Mouse (Mus musculus) heart, postnatal 36 days (tissue): ENCODE measurements around the gene Rnf214. TPM values are rescaled to one million over a fixed set of nuclear protein-coding genes. Genes with fewer than 3 reads are reported as not detected.
"Not testable (repeated sequence)": the region's sequence is repeated elsewhere in the genome, so short reads cannot be mapped to it uniquely, and the experiment has no call there.

ENCODE experiments used
- DNase-seq, 2 experiments: peaks; one replicate each; pipeline ENCODE4 v3.0.0; 2021 to 2022
- intact Hi-C: fragments of 180-260 bp; cut with DNase I; formaldehyde crosslinking; loops from one replicate; pipeline ENCODE4 v1.15.1; 2025
- total RNA-seq, 2 experiments: library from RNA; stranded (reverse); gene quantifications; 2 replicates each; pipeline ENCODE4 v1.2.3; 2021

Rnf214 gene
- total RNA-seq, 2 experiments from 2014 or later, result 35.1 to 36.0 TPM

DNA sequence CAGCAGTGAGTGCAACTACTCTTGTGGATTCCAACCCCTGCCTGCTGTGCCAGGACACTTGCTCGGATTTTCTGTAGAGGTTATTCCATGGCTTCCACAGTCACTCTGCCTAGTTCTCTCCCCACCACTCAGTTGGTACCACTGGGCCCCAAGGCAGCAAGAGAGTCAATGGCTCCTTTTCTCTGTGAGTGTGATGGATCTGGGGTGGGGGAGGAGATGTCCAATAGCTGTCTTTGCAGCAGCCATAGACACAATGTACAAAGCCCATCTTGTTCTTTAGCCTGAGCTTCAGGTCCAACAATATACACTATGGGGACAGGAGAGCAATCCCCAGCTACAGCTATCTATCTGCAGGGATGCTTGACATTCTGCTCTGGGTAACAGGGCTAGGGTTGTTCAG, 52.6 kb downstream of the Rnf214 start:
- intact Hi-C loops, result no loop called here
- DNase-seq, result no peak

- intact Hi-C loops, result no loop called here
- no peak for DNase-seq
Observed at GRCm38 (mm10) chr9:45853695-45854094, 53.0 kb downstream of the Rnf214 start.

GRCm38 (mm10) chr9:45851776-45852175, 54.9 kb downstream of the Rnf214 start:
- intact Hi-C loops, result no loop called here
- DNase-seq, result no peak

DNA sequence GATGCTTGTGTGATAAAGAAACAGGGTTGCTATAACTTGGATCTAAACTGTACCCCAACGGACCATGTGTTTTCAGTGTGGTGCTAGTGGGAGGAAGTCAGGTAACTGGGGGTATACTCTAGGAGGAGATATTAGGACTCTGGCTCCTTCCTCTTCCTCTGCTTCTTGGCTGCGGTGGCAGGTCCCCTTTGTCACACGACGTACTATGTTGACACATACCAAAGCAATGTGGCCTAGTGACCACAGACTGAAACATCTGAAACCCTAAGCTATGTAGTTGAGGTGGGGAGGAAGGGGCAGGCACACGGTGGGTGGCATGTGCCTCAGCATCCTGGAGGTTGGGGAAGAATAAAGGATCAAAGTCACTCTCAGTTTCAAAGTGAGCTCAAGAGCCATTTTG, 55.4 kb downstream of the Rnf214 start:
- intact Hi-C loops, result no loop called here
- no peak for DNase-seq

- DNase-seq, result peak in 1 of 2 experiments; percentile 17
- intact Hi-C loops, result no loop called here
Observed at GRCm38 (mm10) chr9:45850528-45851155, 56.1 kb downstream of the Rnf214 start.

GRCm38 (mm10) chr9:45849528-45850408, 56.9 kb downstream of the Rnf214 start:
- intact Hi-C loops, result no loop called here
- peak; percentile 59 to 65 for DNase-seq

- DNase-seq, result no peak
- intact Hi-C loops, result no loop called here
Observed at GRCm38 (mm10) chr9:45846891-45847460, 59.7 kb downstream of the Rnf214 start.

GRCm38 (mm10) chr9:45846176-45846575, 60.5 kb downstream of the Rnf214 start:
- intact Hi-C loops, DNase-seq: not testable (repeated sequence)

DNA sequence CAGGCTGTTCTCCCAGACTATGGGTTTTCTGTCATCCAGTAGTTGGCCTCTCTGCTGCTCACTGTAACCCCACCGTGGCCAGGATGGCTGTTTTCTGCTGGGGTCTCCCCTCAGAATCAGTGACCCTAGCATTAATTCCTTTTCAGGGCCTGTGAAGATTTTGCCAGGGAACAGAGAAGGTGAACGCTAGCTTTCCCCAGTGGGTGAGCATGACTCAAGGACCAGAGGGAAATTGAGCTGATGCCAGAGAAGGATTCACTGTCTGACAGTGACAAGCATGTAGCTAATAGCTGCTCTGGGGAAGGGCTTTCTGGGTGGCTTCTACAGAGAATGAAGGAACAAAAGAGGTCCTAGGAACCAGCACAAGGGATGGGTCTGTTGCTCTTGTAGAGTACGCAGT, 61.2 kb downstream of the Rnf214 start:
- no peak for DNase-seq
- intact Hi-C loops, result no loop called here

DNA sequence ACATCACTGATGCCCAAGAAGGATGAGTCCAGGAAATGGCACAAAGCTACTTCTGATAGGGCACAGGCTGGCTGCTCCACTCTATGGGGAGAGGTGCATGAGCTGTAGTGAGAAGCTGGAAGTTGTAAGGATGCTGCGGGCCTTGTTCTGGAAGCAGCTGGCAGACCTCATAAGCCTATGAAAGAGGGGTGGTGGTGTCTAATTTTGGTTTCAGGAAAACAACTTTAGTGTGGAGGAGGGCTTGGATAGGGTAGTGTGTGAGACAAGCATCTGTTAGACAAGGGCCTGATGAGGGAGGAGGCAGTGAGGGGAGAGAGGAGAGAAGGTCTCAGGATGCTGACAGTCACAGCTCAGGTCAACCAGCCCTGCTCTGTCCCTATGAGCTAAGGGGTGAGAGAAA, 62.9 kb downstream of the Rnf214 start:
- intact Hi-C loops, result loop anchor here (5.0 kb wide), 1 partner anchor 49 kb away; no protein-coding TSS in a partner anchor
- no peak for DNase-seq

DNA sequence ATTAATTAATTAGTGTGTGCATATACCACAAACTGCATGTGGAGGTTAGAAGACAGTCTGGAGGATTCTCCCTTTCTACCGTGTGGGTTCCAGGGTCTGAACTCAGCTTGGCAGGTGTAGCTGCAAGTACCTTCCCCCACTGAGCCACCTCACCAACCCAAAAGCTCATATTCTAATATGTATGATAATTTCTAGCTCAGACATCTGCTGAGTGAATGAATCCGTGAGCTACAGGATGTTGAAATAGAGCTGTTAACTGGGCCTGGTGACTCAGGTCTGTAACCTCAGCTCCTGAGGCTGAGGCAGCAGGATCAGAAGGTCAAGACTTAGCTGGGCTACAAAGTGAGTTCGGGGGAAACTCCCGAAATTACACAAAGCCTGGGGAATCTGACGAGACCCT, 63.7 kb downstream of the Rnf214 start:
- no peak for DNase-seq

GRCm38 (mm10) chr9:45841458-45841857, 65.3 kb downstream of the Rnf214 start:
- no peak for DNase-seq
- intact Hi-C loops, result loop anchor here (5.0 kb wide), 1 partner anchor 51 kb away; no protein-coding TSS in a partner anchor

More for the DNA sequence above, 63.7 kb downstream of the Rnf214 start:
- intact Hi-C loops, result loop anchor here (5.0 kb wide), 1 partner anchor 49 kb away; no protein-coding TSS in a partner anchor

GRCm38 (mm10) chr9:45840331-45840730, 66.4 kb downstream of the Rnf214 start:
- intact Hi-C loops, result loop anchor here (5.0 kb wide), 1 partner anchor 52 kb away; no protein-coding TSS in a partner anchor
- DNase-seq, result peak in 1 of 2 experiments; percentile 7

DNA sequence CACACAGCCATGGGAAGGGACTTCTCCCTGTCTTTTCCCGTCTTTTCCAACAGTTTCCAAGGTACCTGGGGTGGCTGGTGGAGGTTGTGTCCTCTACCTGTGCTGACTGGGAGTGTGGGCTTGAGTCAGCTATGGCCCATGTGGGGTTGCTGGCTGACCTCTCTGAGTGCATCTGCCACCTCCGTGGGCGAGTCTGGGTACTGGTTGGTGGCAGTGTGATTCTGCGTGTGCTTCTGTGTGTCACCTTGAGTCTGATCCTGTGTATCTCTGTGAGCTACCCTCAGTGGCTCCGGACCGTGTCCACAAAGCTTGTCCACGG, 66.8 kb downstream of the Rnf214 start:
- DNase-seq, result no peak

DNA sequence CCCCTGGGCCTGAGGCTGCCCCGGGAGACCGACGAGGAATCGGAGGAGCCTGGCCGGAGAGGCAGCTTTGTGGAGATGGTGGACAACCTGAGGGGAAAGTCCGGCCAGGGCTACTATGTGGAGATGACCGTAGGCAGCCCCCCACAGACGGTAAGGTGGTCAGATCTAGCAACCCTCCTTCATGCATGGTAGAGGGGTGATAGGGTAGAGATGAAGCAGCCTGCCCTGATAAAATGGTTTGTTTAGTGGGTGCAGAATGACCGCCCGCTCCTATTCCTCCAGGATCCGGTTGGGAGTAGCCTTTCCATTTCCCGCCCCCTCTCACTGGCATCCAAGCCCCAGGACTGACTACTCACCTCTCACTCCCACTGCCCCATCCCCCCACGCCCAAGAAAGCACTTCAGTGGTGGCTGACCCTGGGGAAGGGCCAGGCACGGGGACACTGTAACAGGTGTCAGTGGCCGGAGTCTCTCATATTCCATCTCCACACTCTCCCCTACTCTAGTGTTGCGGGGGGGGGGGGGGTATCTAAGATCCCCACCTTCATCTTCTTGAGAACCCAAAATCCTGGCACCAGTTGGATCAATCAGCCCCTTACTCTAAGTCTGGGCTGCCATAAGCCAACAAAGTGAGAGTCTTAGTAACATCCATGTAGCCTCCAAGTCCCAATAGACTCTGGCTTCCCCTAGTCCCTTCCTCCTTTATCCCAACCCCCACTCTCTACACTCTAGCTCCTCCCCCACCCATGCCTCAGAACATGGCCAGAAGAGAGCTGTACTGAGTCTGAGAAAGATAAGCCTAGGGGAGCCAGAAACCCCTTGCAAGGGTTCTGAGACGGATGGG, 67.4 kb downstream of the Rnf214 start:
- intact Hi-C loops, result no loop called here

More for the DNA sequence above, 66.8 kb downstream of the Rnf214 start:
- intact Hi-C loops, result loop anchor here (5.0 kb wide), 1 partner anchor 52 kb away; no protein-coding TSS in a partner anchor

DNA sequence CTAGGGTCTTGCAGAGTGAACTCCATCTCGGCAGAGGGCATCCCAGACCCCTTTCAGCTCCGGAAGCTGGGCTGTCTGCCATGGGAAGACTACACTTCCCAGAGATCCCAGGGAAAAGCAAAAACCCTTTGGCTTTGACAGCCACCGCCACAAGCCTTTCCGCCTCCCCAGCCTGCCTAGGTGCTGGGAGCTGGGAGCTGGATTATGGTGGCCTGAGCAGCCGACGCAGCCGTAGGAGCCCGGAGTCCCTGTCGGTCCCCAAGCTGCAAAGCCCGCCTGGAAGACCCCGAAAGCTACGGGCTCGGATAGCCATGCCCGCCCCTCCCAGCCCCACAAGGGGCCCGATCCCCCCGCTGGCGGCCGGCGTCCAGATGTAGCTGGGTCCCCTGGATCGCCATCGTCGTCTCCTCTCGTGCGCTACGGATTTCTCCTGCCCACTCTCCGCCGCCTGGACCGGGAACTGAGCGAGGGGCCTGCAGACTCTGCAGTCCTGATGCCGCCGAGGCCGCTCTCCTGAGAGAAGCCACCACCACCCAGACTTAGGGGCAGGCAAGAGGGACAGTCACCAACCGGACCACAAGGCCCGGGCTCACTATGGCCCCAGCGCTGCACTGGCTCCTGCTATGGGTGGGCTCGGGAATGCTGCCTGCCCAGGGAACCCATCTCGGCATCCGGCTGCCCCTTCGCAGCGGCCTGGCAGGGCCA, 68.1 kb downstream of the Rnf214 start, which contains the start of gene Bace1:
Gene Bace1, plus strand, starts transcription at position 147 of the 705 bp plus-strand sequence.
- DNase-seq, result peak; percentile 77 to 78
- intact Hi-C loops, result no loop called here

More for the DNA sequence above, 67.4 kb downstream of the Rnf214 start:
- DNase-seq, result no peak

DNA sequence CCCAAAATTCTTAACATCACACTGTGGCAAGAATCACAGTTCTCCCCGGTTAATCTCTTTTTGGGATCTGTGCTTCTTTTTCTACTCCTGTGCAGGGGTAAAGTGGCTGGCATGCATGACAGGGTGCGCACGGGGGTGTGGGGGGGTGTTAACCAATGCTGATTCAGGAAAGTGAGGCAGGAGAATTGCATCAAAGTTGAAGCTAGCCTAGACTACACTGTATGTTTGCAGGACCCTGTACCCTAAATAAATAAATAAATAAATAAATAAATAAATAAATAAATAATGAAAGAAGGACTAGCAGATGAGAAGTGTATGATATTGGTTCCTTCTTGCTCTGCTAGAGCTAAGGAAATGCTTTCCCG, 68.7 kb downstream of the Rnf214 start:
- intact Hi-C loops, result no loop called here
- DNase-seq, result no peak

DNA sequence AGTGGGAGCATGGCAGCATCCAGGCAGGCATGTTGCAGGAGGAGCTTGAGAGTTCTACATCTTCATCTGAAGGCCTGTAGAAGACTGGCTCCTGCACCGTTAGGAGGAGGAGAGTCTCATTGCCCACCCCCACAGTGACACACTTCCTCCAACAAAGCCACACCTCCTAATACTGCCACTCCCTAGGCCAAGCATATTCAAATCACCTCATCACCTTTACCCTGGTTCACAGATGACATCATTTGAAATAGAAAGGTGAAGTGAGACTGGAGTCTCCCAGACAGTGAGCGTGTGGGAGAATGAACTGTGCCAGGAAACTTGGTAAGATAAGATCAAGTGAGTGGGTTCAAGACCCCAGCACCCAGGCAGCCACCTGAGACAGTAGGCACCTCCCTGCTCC, 73.2 kb downstream of the Rnf214 start:
- no peak for DNase-seq
- intact Hi-C loops, result no loop called here

GRCm38 (mm10) chr9:45832898-45833297, 73.8 kb downstream of the Rnf214 start:
- DNase-seq, result no peak
- intact Hi-C loops, result no loop called here

DNA sequence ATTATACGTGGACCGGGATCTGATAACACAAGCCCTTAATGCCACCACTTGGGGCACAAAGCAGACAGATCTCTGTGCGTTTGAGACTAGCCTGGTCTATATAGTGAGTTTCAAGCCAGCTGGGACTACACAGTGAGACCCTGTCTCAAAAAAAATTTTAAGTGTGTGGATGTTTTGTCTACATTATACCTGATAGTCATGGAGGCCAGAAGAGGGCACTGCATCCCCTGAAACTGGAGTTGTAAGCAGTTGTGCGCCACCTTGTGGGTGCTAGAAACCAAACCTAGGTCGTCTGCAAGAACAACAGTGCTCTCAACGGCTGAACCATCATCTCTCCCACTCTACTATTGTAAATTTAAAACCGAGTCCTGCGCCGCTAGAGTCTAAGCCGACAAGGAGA, 77.6 kb downstream of the Rnf214 start:
- intact Hi-C loops, result no loop called here
- DNase-seq, result peak; percentile 51 to 70
